Mouse (Mus musculus): ENCODE results near the gene Gbf1. TPM values are rescaled to one million over a fixed set of nuclear protein-coding genes. Genes with fewer than 3 reads are reported as not detected.

Gbf1 gene
- polyA plus RNA-seq, 1 experiment from 2014 or later, result 54.1 TPM

DNA sequence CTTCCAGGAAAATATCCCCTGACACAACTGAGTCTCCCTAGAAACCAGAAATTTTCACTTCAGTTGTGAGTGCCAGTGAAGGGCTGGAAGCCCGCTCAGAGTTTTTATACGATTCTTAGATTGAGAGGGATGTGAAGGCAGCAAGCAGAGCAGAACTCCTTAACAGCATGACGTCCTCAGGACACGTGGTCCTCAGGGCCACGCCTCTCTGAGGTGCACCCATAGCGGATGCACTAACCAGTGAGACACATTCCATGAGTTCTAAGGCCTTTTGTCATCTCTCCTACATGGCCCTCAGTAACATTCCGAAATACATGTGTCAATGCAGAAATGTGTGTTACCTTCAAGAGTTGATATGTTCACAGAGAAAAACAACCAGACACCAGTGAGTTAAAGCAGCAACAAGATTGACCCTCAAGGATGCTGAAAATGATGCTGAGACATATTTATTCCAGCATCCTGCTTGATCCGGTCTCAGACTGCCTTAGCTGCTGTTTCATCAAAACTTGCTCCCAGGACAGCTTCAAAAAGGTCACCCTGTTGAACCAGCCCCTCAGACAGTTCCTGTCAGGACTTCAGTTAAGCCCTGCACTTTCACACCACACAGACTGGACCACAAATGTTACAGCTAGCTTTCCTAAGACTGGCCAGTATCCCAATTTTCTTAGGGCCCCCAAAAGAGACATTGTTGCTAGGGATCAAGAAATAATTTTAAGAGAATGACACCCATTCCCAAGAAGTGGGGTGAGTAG, 148.2 kb downstream of the Gbf1 start:
- no peak overlapping the region for H3K27ac ChIP-seq (ENCODE audit: poor library complexity, severe bottlenecking)
- no peaks in the 10 kb centered on the region for H3K27me3 ChIP-seq (replicated peaks)
- H3K9me3 ChIP-seq (replicated peaks), result no peaks in the 10 kb centered on the region
- H3K36me3 ChIP-seq, result no peaks in the 10 kb centered on the region
- no peak overlapping the region for H3K9ac ChIP-seq
- no peak overlapping the region for H3K4me2 ChIP-seq
- H3K4me1 ChIP-seq (replicated peaks), result peaks cover 10% of the 10 kb centered on the region; the same call in 1 of the 2 replicates
- H3K4me3 ChIP-seq, result no peak overlapping the region
- WGBS, result 36% methylated on average over 8 of the region's 8 CpGs
- no peak for ATAC-seq (ENCODE audit: insufficient number of reproducible peaks, low FRiP score)

DNA sequence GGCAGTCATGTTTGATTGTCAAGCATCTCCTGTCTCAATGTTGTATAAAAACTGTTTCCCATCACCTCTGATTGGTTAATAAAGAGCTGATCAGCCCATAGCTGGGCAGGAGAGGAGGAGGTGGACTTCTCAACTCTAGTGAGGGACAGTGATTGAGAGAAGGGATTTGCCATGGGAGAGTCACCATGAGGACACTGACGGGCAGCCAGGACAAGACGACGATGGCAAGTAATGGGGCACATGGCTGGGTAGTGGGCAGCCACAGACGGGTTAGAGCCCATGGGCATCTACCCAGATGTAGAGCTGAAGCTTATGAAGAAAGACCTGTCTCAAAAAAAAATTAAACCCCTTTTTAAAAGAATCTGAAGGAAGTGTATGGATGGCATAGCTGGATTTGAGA, 150.2 kb downstream of the Gbf1 start:
- no peak overlapping the region for H3K4me2 ChIP-seq
- H3K27ac ChIP-seq (ENCODE audit: poor library complexity, severe bottlenecking), result no peak overlapping the region
- no peak for ATAC-seq (ENCODE audit: insufficient number of reproducible peaks, low FRiP score)
- H3K36me3 ChIP-seq, result peaks cover 3% of the 10 kb centered on the region
- WGBS, result 85% methylated on average over 4 of the region's 4 CpGs
- no peak overlapping the region for H3K9ac ChIP-seq
- peaks cover 18% of the 10 kb centered on the region for H3K4me1 ChIP-seq (replicated peaks)
- H3K9me3 ChIP-seq (replicated peaks), result no peaks in the 10 kb centered on the region
- H3K27me3 ChIP-seq (replicated peaks), result peaks cover 9% of the 10 kb centered on the region
- H3K4me3 ChIP-seq, result no peak overlapping the region

DNA sequence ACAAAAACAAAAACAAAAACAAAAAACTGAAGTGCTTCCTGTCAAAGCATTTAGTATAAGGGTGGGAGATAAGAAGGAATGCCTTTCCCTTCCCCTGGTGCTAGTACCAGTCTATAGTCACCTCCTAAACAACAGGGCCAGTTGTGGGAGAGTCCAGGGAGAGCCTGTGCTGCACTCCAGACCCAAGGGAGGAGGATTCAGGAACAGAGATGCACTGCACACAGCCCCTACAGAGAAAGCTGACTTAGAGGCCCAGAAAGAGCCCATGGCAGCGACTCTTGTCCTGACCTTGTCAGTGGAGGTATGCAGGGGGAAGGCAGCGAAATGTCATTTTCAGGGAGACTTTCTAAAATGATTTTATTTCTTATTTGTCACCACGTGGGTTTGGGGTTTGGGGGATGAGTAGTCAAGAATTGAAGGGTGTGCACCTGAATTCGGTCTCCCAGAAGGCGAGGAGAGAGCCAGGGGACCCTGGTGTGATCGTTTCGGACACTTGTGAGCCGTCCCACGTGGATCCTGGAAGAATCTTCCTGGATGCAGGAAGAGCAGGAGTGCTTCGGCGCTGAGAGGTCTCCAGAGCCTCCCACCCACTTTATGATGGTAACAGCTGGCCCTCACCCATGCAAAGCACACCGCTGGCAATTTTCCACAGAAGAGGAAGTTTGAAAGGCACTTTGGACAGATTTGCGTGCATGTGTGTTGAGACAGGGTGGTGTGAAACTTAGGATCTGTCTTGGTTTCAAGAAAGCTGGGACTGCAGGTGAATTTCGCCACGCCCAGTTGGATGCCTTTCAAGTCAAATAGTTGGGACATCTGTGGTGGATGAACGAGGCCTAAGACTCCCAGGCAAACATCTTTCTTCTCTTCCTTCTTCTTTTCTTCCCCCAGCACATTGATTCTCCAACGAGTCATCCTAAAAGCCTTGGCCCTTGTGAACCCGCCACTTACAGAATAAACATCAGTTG, 151.2 kb downstream of the Gbf1 start:
- H3K4me1 ChIP-seq (replicated peaks), result peaks cover 20% of the 10 kb centered on the region
- H3K4me3 ChIP-seq, result peak overlapping the region; percentile 81
- no peak for ATAC-seq (ENCODE audit: insufficient number of reproducible peaks, low FRiP score)
- H3K9ac ChIP-seq, result peak overlapping the region; percentile 82; the same call in 1 of the 2 replicates
- H3K4me2 ChIP-seq, result peak overlapping the region; percentile 99
- H3K27me3 ChIP-seq (replicated peaks), result peaks cover 19% of the 10 kb centered on the region
- no peaks in the 10 kb centered on the region for H3K9me3 ChIP-seq (replicated peaks)
- peaks cover 11% of the 10 kb centered on the region for H3K36me3 ChIP-seq
- 55% methylated on average over 18 of the region's 18 CpGs for WGBS
- peak overlapping the region; percentile 79; the same call in 1 of the 2 replicates for H3K27ac ChIP-seq (ENCODE audit: poor library complexity, severe bottlenecking)

DNA sequence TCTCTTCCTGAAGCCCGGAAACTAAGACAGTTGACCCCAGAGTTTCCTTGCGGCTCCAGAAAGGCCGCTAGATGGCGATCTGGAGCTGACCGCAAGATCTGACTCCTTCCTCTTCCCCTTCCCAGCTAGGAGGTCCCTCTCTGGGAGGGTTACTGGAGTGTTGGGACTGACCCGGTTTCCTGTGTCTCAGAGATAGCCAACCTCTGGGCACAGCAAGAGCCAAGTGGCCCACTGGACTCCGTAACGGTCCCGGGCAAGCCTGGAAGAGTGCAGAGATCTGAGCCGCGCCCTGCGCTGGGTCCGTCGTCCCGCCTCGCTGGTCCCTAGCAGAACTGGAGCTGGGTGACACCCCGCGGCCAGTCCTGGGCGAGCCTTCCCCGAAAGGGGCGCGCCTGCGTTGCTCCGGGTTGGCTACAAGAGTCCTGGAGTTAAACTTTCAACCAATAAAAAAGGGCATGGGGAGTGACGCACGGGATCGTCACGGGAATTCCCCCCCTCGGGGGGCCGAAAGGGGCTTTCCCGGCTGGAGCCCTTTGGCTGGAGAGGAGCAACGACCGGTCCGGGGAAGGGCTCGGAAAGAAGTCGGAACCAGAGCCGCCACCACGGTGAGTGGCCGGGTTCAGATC, 152.0 kb downstream of the Gbf1 start, which contains the start of gene Nfkb2:
Nfkb2 (plus strand) TSS at position 105 of the 626 bp plus-strand sequence.
- H3K27me3 ChIP-seq (replicated peaks), result peaks cover 21% of the 10 kb centered on the region
- peak within 1 kb of the TSS; percentile 99 for H3K4me2 ChIP-seq
- peaks cover 11% of the 10 kb centered on the region for H3K36me3 ChIP-seq
- ATAC-seq (ENCODE audit: insufficient number of reproducible peaks, low FRiP score), result peak; percentile 86
- peak within 1 kb of the TSS; percentile 79 for H3K27ac ChIP-seq (ENCODE audit: poor library complexity, severe bottlenecking)
- no peaks in the 10 kb centered on the region for H3K9me3 ChIP-seq (replicated peaks)
- H3K4me1 ChIP-seq (replicated peaks), result peaks cover 25% of the 10 kb centered on the region
- H3K9ac ChIP-seq, result peak within 1 kb of the TSS; percentile 82
- WGBS, result under 1% methylated on average over 39 of the region's 39 CpGs
- H3K4me3 ChIP-seq, result peak within 1 kb of the TSS; percentile 81

DNA sequence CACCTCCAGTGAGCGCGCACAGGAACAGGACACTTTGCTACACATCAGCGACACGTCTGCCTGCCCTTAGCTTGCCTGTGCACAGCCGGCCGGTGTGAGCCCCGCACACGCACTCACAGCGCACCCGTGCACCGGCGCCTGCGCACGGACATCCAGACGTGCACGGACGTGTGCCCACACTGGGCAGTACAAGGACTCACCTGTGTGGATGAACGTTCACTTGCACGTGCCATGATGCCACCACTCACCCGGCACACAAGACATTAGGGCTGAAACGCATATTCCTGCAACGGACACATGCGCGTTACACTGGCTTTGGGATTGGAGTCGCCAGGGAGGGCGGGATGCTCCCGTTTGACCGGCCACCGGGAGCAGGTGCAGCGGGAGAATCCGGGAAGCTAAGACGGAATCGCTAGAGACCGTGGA, 152.6 kb downstream of the Gbf1 start:
- H3K27ac ChIP-seq (ENCODE audit: poor library complexity, severe bottlenecking), result peak overlapping the region; percentile 69
- peak; percentile 39 for ATAC-seq (ENCODE audit: insufficient number of reproducible peaks, low FRiP score)
- H3K9me3 ChIP-seq (replicated peaks), result no peaks in the 10 kb centered on the region
- H3K36me3 ChIP-seq, result peaks cover 15% of the 10 kb centered on the region
- H3K4me3 ChIP-seq, result peak overlapping the region; percentile 81
- WGBS, result under 1% methylated on average over 34 of the region's 34 CpGs
- peak overlapping the region; percentile 82 for H3K9ac ChIP-seq
- peaks cover 25% of the 10 kb centered on the region for H3K4me1 ChIP-seq (replicated peaks)
- H3K27me3 ChIP-seq (replicated peaks), result peaks cover 26% of the 10 kb centered on the region
- peak overlapping the region; percentile 99 for H3K4me2 ChIP-seq

DNA sequence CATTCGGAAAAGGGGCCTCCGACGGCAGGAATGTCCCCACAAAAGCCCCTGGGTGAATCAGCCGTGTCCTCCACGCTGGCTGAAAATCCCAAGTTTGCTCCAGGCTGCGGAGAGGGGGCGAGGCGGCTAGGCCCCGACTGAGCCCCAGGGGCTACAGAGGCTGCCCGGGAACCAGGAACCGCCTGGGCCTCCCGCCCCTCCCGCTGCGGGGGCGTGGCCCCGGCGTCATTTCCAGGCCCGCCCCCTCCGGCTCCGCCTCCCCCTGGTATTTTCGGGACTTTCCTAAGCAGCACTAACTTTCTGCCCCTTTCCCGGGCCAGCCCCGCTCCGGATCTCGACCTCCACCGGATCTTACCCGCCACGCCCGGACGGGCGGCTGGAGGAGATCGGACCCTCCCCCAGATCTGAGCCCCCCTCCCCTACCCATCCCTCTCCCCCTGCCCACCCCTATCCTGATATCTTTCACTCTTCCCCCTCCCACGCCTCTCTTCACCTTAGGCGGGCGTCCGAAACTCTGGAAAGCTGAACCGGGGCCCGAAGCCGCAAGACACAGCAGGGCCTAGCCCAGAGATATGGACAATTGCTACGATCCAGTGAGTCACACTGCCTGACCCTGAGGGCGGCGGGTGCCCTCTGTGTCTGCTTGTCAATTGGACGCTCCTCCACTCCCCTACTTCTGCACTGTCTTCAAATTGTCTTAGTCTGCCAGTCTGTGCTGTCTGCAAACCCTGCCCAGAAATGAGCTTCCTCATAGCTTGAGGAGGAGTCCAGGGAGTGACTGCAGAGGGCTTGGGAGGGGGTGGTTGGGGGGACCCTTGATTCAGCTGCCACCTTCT, 153.3 kb downstream of the Gbf1 start:
- peak; percentile 86 for ATAC-seq (ENCODE audit: insufficient number of reproducible peaks, low FRiP score)
- Histone ChIP-seq H3K4me2 (peak overlapping the region; percentile 99), H3K4me1 (replicated peaks) (peaks cover 25% of the 10 kb centered on the region), H3K4me3 (peak overlapping the region; percentile 81), H3K27ac (ENCODE audit: poor library complexity, severe bottlenecking) (peak overlapping the region; percentile 69), H3K36me3 (peaks cover 22% of the 10 kb centered on the region), H3K27me3 (replicated peaks) (peaks cover 33% of the 10 kb centered on the region), H3K9ac (peak overlapping the region; percentile 82), H3K9me3 (replicated peaks) (no peaks in the 10 kb centered on the region)
- WGBS, result under 1% methylated on average over 42 of the region's 43 CpGs

DNA sequence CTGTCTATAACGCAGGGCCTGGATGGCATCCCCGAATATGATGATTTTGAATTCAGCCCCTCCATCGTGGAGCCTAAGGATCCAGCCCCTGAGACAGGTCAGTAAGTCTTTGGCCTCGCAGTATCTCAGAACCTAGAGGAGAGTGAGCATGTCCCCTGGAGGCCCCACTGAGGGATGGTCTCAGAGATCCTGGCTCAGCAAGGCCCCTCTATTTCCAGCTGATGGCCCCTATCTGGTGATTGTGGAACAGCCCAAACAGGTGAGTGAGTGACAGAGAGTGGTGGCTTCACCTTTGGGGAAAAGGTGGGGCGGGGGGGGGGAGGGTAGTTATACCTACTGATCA, 153.9 kb downstream of the Gbf1 start:
- ATAC-seq (ENCODE audit: insufficient number of reproducible peaks, low FRiP score), result no peak
- peaks cover 38% of the 10 kb centered on the region for H3K27me3 ChIP-seq (replicated peaks)
- H3K36me3 ChIP-seq, result peaks cover 28% of the 10 kb centered on the region
- H3K4me2 ChIP-seq, result peak overlapping the region; percentile 99
- H3K4me3 ChIP-seq, result peak overlapping the region; percentile 81
- H3K9me3 ChIP-seq (replicated peaks), result no peaks in the 10 kb centered on the region
- 57% methylated on average over 5 of the region's 5 CpGs for WGBS
- H3K4me1 ChIP-seq (replicated peaks), result peaks cover 25% of the 10 kb centered on the region
- peak overlapping the region; percentile 82 for H3K9ac ChIP-seq
- H3K27ac ChIP-seq (ENCODE audit: poor library complexity, severe bottlenecking), result no peak overlapping the region

DNA sequence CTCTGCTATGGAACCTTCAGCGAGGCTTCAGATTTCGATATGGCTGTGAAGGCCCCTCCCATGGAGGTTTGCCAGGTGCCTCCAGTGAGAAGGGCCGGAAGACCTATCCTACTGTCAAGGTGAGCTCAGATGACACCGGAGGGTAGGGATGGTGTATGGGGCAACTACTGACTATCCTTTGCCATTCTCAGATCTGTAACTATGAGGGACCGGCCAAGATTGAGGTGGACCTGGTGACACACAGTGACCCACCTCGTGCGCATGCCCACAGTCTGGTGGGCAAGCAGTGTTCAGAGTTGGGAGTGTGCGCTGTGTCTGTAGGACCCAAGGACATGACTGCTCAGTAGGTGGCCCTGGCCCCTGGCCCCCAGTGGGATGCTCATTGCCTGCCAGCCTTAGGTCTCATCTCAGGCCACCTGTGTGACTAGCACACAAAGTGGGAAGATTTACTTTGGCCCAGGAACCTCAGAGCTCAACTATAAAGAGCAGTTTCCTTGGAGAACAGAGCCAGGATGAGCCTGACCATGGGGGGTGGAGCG, 154.5 kb downstream of the Gbf1 start:
- Histone ChIP-seq H3K4me2 (no peak overlapping the region), H3K36me3 (peaks cover 34% of the 10 kb centered on the region), H3K27me3 (replicated peaks) (peaks cover 44% of the 10 kb centered on the region)

DNA sequence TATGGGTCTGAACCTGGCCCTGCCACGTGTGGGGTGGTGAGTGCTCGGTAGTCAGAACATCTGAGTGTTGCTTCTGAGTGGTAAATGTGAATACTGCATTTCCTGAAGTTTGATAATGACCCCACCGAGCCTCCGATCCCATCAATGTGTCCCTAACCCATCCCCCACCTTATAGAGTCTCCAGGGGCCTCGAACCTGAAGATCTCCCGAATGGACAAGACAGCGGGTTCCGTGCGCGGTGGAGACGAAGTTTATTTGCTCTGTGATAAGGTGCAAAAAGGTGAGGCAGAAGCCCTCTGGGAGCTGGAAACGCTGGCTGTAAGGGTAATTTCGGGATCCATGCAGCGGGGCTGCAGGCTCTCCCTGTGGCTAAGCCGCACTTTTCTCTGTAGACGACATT, 155.5 kb downstream of the Gbf1 start:
- Histone ChIP-seq H3K9me3 (replicated peaks) (no peaks in the 10 kb centered on the region), H3K36me3 (peaks cover 43% of the 10 kb centered on the region), H3K9ac (no peak overlapping the region), H3K27me3 (replicated peaks) (peaks cover 51% of the 10 kb centered on the region), H3K4me3 (no peak overlapping the region), H3K27ac (ENCODE audit: poor library complexity, severe bottlenecking) (no peak overlapping the region), H3K4me1 (replicated peaks) (peaks cover 25% of the 10 kb centered on the region), H3K4me2 (no peak overlapping the region)
- no peak for ATAC-seq (ENCODE audit: insufficient number of reproducible peaks, low FRiP score)
- WGBS, result 72% methylated on average over 16 of the region's 16 CpGs

More for the DNA sequence above, 154.5 kb downstream of the Gbf1 start:
- Histone ChIP-seq H3K9ac (no peak overlapping the region), H3K4me1 (replicated peaks) (peaks cover 25% of the 10 kb centered on the region), H3K4me3 (no peak overlapping the region), H3K27ac (ENCODE audit: poor library complexity, severe bottlenecking) (no peak overlapping the region), H3K9me3 (replicated peaks) (no peaks in the 10 kb centered on the region)
- WGBS, result 88% methylated on average over 9 of the region's 9 CpGs
- ATAC-seq (ENCODE audit: insufficient number of reproducible peaks, low FRiP score), result no peak

DNA sequence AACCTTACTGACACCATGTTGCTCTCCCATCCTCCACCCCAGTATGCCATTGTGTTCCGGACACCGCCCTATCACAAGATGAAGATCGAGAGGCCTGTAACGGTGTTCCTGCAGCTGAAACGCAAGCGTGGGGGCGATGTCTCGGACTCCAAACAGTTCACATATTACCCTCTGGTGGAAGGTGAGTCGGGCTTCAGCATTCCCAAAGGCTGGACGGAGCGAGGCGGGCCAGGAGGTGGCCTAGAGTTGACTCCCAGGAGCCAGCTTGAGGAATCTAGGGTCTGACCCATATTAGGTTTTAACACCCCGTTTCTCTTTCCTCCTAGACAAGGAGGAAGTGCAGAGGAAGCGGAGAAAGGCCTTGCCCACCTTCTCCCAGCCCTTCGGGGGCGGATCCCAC, 156.0 kb downstream of the Gbf1 start:
- H3K4me2 ChIP-seq, result peak overlapping the region; percentile 74
- 65% methylated on average over 16 of the region's 16 CpGs for WGBS
- peaks cover 56% of the 10 kb centered on the region for H3K27me3 ChIP-seq (replicated peaks)

More for the DNA sequence above, 156.0 kb downstream of the Gbf1 start:
- H3K4me3 ChIP-seq, result peak overlapping the region; percentile 40; the same call in 1 of the 2 replicates
- no peaks in the 10 kb centered on the region for H3K9me3 ChIP-seq (replicated peaks)
- H3K4me1 ChIP-seq (replicated peaks), result peaks cover 25% of the 10 kb centered on the region
- H3K27ac ChIP-seq (ENCODE audit: poor library complexity, severe bottlenecking), result no peak overlapping the region
- H3K36me3 ChIP-seq, result peaks cover 44% of the 10 kb centered on the region
- no peak for ATAC-seq (ENCODE audit: insufficient number of reproducible peaks, low FRiP score)
- H3K9ac ChIP-seq, result peak overlapping the region; percentile 68; the same call in 1 of the 2 replicates
